Mouse (Mus musculus) CH12.LX (cell line): ENCODE measurements around the gene Plxna2. TPM values are rescaled to one million over a fixed set of nuclear protein-coding genes. Genes with fewer than 3 reads are reported as not detected.
A peak's percentile ranks its signal among the peaks of the same experiment; 100 is the strongest.

ENCODE experiments used
- DNase-seq: peaks from one replicate; pipeline ENCODE4 v3.0.0-alpha.2; 2013; ENCODE audit errors: extremely low read depth
- H3K27ac ChIP-seq: 2 replicates; pipeline ENCODE4 v1.5.1; 2012; ENCODE audit warnings: low read depth, mild to moderate bottlenecking, control low read depth, moderate library complexity; ENCODE audit not compliant: insufficient read depth
- H3K27me3 ChIP-seq: replicated peaks from 2 replicates; pipeline ENCODE3; 2012; ENCODE audit warnings: inconsistent platforms
- H3K36me3 ChIP-seq, 2 experiments: replicated peaks in 1 of 2; 2 replicates each; pipeline versions ENCODE3 to v1.6.1; 2012; ENCODE audit warnings: inconsistent platforms in 1 of 2, low read length in 1 of 2, mild to moderate bottlenecking in 1 of 2, mixed read lengths in 1 of 2, moderate library complexity in 1 of 2; ENCODE audit not compliant: control insufficient read depth in 1 of 2, insufficient read depth in 1 of 2
- H3K4me1 ChIP-seq, 2 experiments: 2 replicates each; pipeline ENCODE4 v1.6.1; 2012; ENCODE audit warnings: inconsistent platforms in 1 of 2, moderate library complexity in 1 of 2; ENCODE audit not compliant: insufficient read depth in 2 of 2, control insufficient read depth in 1 of 2
- H3K4me2 ChIP-seq: 2 replicates; pipeline ENCODE4 v1.6.1; 2012; ENCODE audit warnings: low read depth, mild to moderate bottlenecking, control low read depth; ENCODE audit not compliant: poor library complexity, insufficient read depth, severe bottlenecking
- H3K4me3 ChIP-seq, 3 experiments: fragments of 150-350 bp in 1 of 3; sonication (generic) in 1 of 3; replicated peaks in 1 of 3; 2 replicates each; pipeline versions ENCODE3 to v1.5.1; 2011 to 2012; ENCODE audit warnings: low read depth in 2 of 3, low read length in 2 of 3, mild to moderate bottlenecking in 2 of 3, moderate library complexity in 2 of 3, control low read depth in 1 of 3, improper control_type of control experiment in 1 of 3, inconsistent platforms in 1 of 3, mixed read lengths in 1 of 3; ENCODE audit not compliant: poor library complexity in 1 of 3
- H3K79me2 ChIP-seq: replicated peaks from 2 replicates; pipeline ENCODE4 v1.6.1; 2012; ENCODE audit warnings: mild to moderate bottlenecking, moderate library complexity; ENCODE audit not compliant: control insufficient read depth, poor library complexity, insufficient read depth, severe bottlenecking; ENCODE audit errors: extremely low read depth
- H3K9ac ChIP-seq: 2 replicates; pipeline ENCODE4 v1.6.1; 2012; ENCODE audit warnings: low read depth, mild to moderate bottlenecking, control low read depth, moderate library complexity; ENCODE audit not compliant: insufficient read depth
- H3K9me3 ChIP-seq: replicated peaks from 2 replicates; pipeline ENCODE3; 2012; ENCODE audit warnings: low read length, inconsistent platforms, mixed read lengths
- BHLHE40 ChIP-seq: IDR thresholded peaks from 2 replicates; pipeline ENCODE4 v1.6.1; 2011; ENCODE audit warnings: mild to moderate bottlenecking, low read depth, low read length, improper control_type of control experiment
- EP300 ChIP-seq: IDR thresholded peaks from 2 replicates; pipeline ENCODE4 v1.6.1; 2011; ENCODE audit warnings: low read length, improper control_type of control experiment
- KAT2A ChIP-seq: IDR thresholded peaks from 2 replicates; pipeline ENCODE4 v1.6.1; 2012; ENCODE audit warnings: low read length, improper control_type of control experiment, inconsistent platforms; ENCODE audit not compliant: insufficient replicate concordance
- MAFK ChIP-seq: IDR thresholded peaks from 2 replicates; pipeline ENCODE4 v1.6.1; 2011; ENCODE audit warnings: low read length, improper control_type of control experiment; ENCODE audit not compliant: insufficient replicate concordance
- MAX ChIP-seq: IDR thresholded peaks from 2 replicates; pipeline ENCODE4 v1.6.1; 2011; ENCODE audit warnings: low read length, improper control_type of control experiment
- MYC ChIP-seq: IDR thresholded peaks from 2 replicates; pipeline ENCODE4 v1.6.1; 2011; ENCODE audit warnings: low read depth, mild to moderate bottlenecking, improper control_type of control experiment, low read length
- POLR2AphosphoS2 ChIP-seq: IDR thresholded peaks from 2 replicates; pipeline ENCODE4 v1.6.1; 2011; ENCODE audit warnings: low read depth, low read length, improper control_type of control experiment
- RAD21 ChIP-seq: IDR thresholded peaks from 2 replicates; pipeline ENCODE4 v1.6.1; 2011; ENCODE audit warnings: low read depth, mild to moderate bottlenecking, low read length, improper control_type of control experiment, moderate library complexity
- RCOR1 ChIP-seq: conservative IDR thresholded peaks from 2 replicates; pipeline ENCODE4 v1.6.1; 2012; ENCODE audit warnings: low read depth, mild to moderate bottlenecking, inconsistent platforms, low read length, improper control_type of control experiment
- SIN3A ChIP-seq: IDR thresholded peaks from 2 replicates; pipeline ENCODE4 v1.6.1; 2012; ENCODE audit warnings: low read length, improper control_type of control experiment, inconsistent platforms
- SMC3 ChIP-seq: IDR thresholded peaks from 2 replicates; pipeline ENCODE4 v1.6.1; 2011; ENCODE audit warnings: low read depth, low read length, improper control_type of control experiment
- TBP ChIP-seq: conservative IDR thresholded peaks from 2 replicates; pipeline ENCODE4 v1.6.1; 2011; ENCODE audit warnings: low read depth, low read length, improper control_type of control experiment
- TCF12 ChIP-seq: IDR thresholded peaks from 2 replicates; pipeline ENCODE4 v1.6.1; 2014; ENCODE audit warnings: low read depth, mild to moderate bottlenecking, inconsistent platforms, low read length, improper control_type of control experiment
- ZKSCAN1 ChIP-seq: IDR thresholded peaks from 2 replicates; pipeline ENCODE4 v1.6.1; 2012; ENCODE audit warnings: low read depth, inconsistent platforms, low read length, improper control_type of control experiment, borderline replicate concordance
- ZMIZ1 ChIP-seq: IDR thresholded peaks from 2 replicates; pipeline ENCODE4 v1.6.1; 2012; ENCODE audit warnings: low read depth, mild to moderate bottlenecking, inconsistent platforms, low read length, improper control_type of control experiment
- dilution Hi-C: fragments of 300-500 bp; cut with MboI; formaldehyde crosslinking; loops from 2 replicates; pipeline ENCODE4 v1.14.3; 2020; ENCODE audit warnings: low sequenced_read_pairs; ENCODE audit not compliant: extremely low pct_unique_long_range_greater_than_20kb, extremely low pct_ligation_motif_present
- in situ Hi-C: fragments of 300-500 bp; cut with MboI; formaldehyde crosslinking; loops from 3 replicates; pipeline ENCODE4 v1.14.3; 2019; ENCODE audit warnings: low sequenced_read_pairs, low pct_ligation_motif_present, low pct_unique_long_range_greater_than_20kb, mixed read lengths
- polyA plus RNA-seq: library from polyadenylated mRNA; unstranded; fragments of >175 nt; gene quantifications from 2 replicates; pipeline ENCODE4 v1.2.1, GENCODE M21; 2012; ENCODE audit warnings: low read depth; ENCODE audit not compliant: insufficient read length
- total RNA-seq, 2 experiments: library from RNA; depleted of rRNA; stranded (reverse); fragments of 300-350 nt in 1 of 2; fragments of >200 nt in 1 of 2; gene quantifications; 2 replicates each; pipeline ENCODE4 v1.2.3; 2012 to 2014

Gene Plxna2
- total and polyA plus RNA-seq, 3 experiments = 0.04 to 0.05 (median 0.04) TPM

GRCm38 (mm10) chr1:194665715-194666114 is 47.7 kb downstream of the Plxna2 start:
- Histone ChIP-seq H3K79me2 (no peaks in the 10 kb centered on the region), H3K4me2 (no peak overlapping the region), H3K36me3 (no peaks in the 10 kb centered on the region), H3K4me3 (no peak overlapping the region), H3K9ac (no peak overlapping the region), H3K27ac (no peak overlapping the region), H3K4me1 (no peaks in the 10 kb centered on the region), H3K27me3 (no peaks in the 10 kb centered on the region), H3K9me3 (no peaks in the 10 kb centered on the region)
- in situ Hi-C loops (no loop called here), dilution Hi-C loops (no loop called here)
- TF ChIP-seq SIN3A = no peak
- no peak for DNase-seq

GRCm38 (mm10) chr1:194671783-194672524 is 53.9 kb downstream of the Plxna2 start:
- Histone ChIP-seq H3K36me3 (no peaks in the 10 kb centered on the region), H3K9me3 (no peaks in the 10 kb centered on the region), H3K79me2 (no peaks in the 10 kb centered on the region), H3K27ac (no peak overlapping the region), H3K9ac (no peak overlapping the region), H3K4me1 (peaks cover 0 to 6% of the 10 kb centered on the region in 2 experiments; a peak in 1 of 4 replicates), H3K27me3 (no peaks in the 10 kb centered on the region), H3K4me2 (no peak overlapping the region), H3K4me3 (no peak overlapping the region)
- TF ChIP-seq TCF12 (no peak), BHLHE40 (no peak), KAT2A (no peak), EP300 (no peak), POLR2AphosphoS2 (no peak), RAD21 (no peak), ZMIZ1 (no peak), SMC3 (no peak), MAFK (no peak)
- DNase-seq = peak; percentile 19
- in situ Hi-C loops = no loop called here
- dilution Hi-C loops = no loop called here

DNA sequence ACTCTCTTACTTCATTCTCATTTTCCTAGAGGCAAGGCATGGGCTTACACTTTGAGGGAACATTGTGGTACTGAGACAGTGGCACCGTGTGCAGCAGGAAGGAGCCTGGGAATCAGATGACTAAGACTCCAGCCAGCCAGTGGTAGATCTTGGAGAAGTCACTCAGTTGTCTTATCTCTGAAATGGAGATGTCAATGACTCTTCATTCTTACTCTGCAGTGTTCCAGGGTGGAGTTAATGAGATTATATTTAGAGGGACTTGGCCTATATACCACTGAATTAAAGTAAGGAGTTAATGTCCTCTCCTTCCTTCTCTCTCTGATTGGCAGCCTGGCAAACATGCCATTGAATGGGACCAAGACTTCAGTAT is 54.5 kb downstream of the Plxna2 start:
- in situ Hi-C loops (no loop called here), dilution Hi-C loops (no loop called here)
- no peak overlapping the region for H3K9ac ChIP-seq
- H3K27ac ChIP-seq = no peak overlapping the region
- H3K36me3 ChIP-seq = no peaks in the 10 kb centered on the region
- DNase-seq = no peak
- no peak overlapping the region for H3K4me2 ChIP-seq
- peaks cover 0 to 10% of the 10 kb centered on the region in 2 experiments; a peak in 2 of 4 replicates for H3K4me1 ChIP-seq
- H3K27me3 ChIP-seq = no peaks in the 10 kb centered on the region
- H3K9me3 ChIP-seq = no peaks in the 10 kb centered on the region
- no peaks in the 10 kb centered on the region for H3K79me2 ChIP-seq
- no peak for TF ChIP-seq RCOR1
- no peak for TF ChIP-seq TBP
- no peak for TF ChIP-seq ZKSCAN1
- TF ChIP-seq MYC = no peak
- no peak for TF ChIP-seq SIN3A
- no peak for TF ChIP-seq SMC3
- TF ChIP-seq MAFK = no peak
- no peak for TF ChIP-seq MAX
- TF ChIP-seq KAT2A = no peak
- TF ChIP-seq, all 38 proteins: peak for 0
- no peak overlapping the region for H3K4me3 ChIP-seq
